Mouse (Mus musculus): Measurements from ENCODE around the gene Ccdc116. TPM values are rescaled to one million over a fixed set of nuclear protein-coding genes. Genes with fewer than 3 reads are reported as not detected.

Ccdc116 gene
- polyA plus RNA-seq, 1 experiment from 2014 or later, result 0.62 TPM

DNA sequence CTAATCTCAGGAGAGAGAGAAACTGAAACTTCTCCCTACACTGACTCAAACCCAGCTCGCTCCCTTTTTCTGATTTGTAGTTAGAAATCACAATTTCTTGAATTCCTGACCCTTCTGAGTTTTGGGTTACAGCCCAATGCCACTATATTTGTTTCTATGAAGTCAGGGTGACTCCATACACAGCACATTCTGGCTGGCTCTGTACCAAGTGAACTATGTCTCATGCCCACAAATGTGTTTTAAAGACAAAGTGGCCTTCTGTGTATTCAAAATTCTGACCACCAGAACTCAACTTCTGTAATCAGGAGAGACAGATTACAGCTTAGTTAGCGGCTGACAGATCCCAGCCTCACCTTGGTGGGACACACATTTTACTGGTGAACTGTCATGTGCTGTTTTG is 7.3 kb upstream of the Ccdc116 start:
- Histone ChIP-seq H3K27ac (no peak overlapping the region), H3K9me3 (replicated peaks) (no peaks in the 10 kb centered on the region), H3K4me3 (replicated peaks) (no peak overlapping the region), H3K4me1 (replicated peaks) (no peaks in the 10 kb centered on the region), H3K4me2 (no peak overlapping the region), H3K9ac (no peak overlapping the region), H3K27me3 (no peaks in the 10 kb centered on the region), H3K36me3 (peaks cover 79% of the 10 kb centered on the region)
- 80% methylated on average over 2 of the region's 2 CpGs for WGBS (ENCODE audit: insufficient replicate concordance)
- ATAC-seq (ENCODE audit: low read depth) (no peak), DNase-seq (no peak)

DNA sequence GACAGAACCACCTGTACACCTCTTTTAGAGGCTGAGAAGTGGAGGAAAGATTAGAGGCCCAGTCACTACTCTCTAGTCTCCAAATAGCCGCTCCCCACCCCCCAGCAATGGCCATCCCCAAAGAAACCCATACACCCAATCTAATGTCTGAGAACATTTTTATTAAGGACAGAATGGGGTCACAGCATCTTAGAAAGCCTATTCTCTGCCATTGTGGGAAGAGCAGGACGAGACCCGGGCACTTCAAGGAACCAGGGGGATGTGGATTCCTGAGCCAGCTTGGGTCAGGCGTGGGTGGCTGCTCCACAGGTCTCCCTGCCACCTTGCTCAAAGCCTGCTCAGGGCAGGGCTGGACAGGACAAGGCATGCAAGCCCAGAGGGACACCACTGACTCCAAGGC is 4.8 kb upstream of the Ccdc116 start:
- H3K4me3 ChIP-seq (replicated peaks), result no peak overlapping the region
- H3K36me3 ChIP-seq, result peaks cover 55% of the 10 kb centered on the region
- no peak for ATAC-seq (ENCODE audit: low read depth)
- peaks cover 17% of the 10 kb centered on the region for H3K4me1 ChIP-seq (replicated peaks)
- no peak for DNase-seq
- no peaks in the 10 kb centered on the region for H3K9me3 ChIP-seq (replicated peaks)
- 88% methylated on average over 4 of the region's 4 CpGs for WGBS (ENCODE audit: insufficient replicate concordance)
- no peaks in the 10 kb centered on the region for H3K27me3 ChIP-seq
- no peak overlapping the region for H3K27ac ChIP-seq
- H3K9ac ChIP-seq, result no peak overlapping the region
- H3K4me2 ChIP-seq, result no peak overlapping the region

DNA sequence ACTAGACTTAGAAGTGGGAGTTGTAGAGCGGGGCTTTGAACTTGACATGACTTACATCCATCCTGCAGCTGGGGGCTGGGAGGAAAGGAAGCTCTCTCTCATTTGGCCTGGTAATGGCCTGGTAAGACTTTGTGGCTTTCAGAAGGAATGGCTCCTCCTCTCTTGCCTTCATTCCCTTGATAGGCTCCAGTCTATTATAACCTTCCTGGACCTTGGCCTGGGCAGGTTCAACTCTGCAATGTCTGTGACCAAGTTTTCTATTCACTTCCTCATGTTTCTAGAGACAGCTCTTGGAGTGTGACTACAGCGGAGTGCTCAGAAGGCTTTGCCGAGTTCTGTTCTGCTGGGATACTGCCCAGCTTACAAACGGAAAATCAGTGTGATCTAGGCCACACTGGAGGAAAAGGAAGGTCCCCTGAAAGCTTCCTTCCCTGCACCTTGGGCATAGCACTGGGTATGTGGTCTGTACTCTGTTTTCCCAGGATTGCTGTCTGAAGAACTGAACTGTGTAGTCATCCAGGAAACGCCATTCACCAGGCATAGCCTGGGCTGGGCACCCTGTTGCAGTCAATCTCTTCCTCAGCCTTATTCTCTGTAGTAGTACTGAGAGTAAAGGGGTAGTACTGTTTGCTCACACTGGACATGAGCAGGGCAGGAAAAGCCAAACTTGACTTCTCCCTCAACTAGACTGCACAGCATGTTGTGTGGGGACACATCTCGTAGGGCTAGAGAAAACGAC is 3.7 kb upstream of the Ccdc116 start:
- 73% methylated on average over 7 of the region's 7 CpGs for WGBS (ENCODE audit: insufficient replicate concordance)

DNA sequence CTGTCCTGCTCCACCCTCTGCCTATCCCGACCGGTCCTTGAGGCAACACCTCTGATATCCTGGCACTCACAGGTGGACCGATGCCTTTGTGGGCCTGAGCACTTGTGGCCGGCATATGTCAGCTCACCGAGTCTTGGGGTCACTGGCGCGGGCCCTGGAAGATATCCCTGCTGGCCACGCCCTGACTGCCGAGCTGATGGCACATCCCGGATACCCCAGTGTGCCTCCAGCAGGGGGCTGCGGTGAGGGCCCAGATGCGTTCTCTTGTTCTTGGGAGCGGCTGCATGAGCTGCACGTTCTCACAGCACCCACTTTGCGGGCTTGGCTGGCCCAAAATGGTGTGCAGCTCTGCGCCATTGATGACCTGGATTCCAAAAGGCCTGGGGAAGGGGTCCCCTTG is 1.1 kb upstream of the Ccdc116 start:
- peak overlapping the region; percentile 45; the same call in 1 of the 2 replicates for H3K27ac ChIP-seq
- ATAC-seq (ENCODE audit: low read depth), result peak; percentile 62
- 8% methylated on average over 16 of the region's 16 CpGs for WGBS (ENCODE audit: insufficient replicate concordance)

More for the DNA sequence above, 3.7 kb upstream of the Ccdc116 start:
- Histone ChIP-seq H3K4me1 (replicated peaks) (peaks cover 20% of the 10 kb centered on the region), H3K9me3 (replicated peaks) (no peaks in the 10 kb centered on the region), H3K27me3 (no peaks in the 10 kb centered on the region), H3K27ac (no peak overlapping the region), H3K4me3 (replicated peaks) (no peak overlapping the region), H3K36me3 (peaks cover 43% of the 10 kb centered on the region), H3K4me2 (no peak overlapping the region), H3K9ac (no peak overlapping the region)
- DNase-seq (no peak), ATAC-seq (ENCODE audit: low read depth) (no peak)

DNA sequence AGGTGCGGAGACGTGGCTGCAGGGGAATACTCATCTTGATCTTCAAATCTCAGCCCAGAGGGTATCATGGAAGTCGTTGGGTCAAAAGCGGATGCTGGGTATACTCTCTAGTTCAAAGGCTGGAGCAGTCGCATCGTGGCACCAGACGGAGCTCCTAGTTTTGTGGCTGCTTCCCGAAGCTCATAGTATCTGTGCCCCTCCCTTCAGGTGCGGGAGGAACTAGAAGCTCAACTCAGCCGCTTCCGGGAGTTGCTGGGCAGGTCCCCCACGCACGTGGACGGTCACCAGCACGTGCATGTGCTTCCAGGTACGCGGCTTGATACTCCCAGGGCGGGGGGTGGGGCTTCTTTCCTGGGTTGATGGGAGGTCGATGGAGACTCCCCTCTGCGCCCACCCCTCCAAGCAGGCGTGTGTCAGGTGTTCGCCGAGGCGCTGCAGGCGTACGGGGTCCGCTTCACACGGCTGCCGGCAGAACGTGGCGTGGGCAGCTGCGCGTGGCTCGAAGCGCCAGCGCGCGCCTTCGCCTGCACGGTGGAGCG is 431 bp upstream of the Ccdc116 start:
- H3K9me3 ChIP-seq (replicated peaks), result no peaks in the 10 kb centered on the region
- no peaks in the 10 kb centered on the region for H3K27me3 ChIP-seq
- peak overlapping the region; percentile 18; the same call in 1 of the 2 replicates for H3K27ac ChIP-seq
- peaks cover 13% of the 10 kb centered on the region; the same call in 1 of the 2 replicates for H3K36me3 ChIP-seq
- WGBS (ENCODE audit: insufficient replicate concordance), result under 1% methylated on average over 41 of the region's 41 CpGs
- H3K4me1 ChIP-seq (replicated peaks), result peaks cover 20% of the 10 kb centered on the region
- ATAC-seq (ENCODE audit: low read depth) (peak; percentile 17), DNase-seq (peak; percentile 9)
- peak overlapping the region; percentile 78 for H3K9ac ChIP-seq
- H3K4me2 ChIP-seq, result peak overlapping the region; percentile 98
- H3K4me3 ChIP-seq (replicated peaks), result peak overlapping the region; percentile 70

More for the DNA sequence above, 1.1 kb upstream of the Ccdc116 start:
- Histone ChIP-seq H3K9me3 (replicated peaks) (no peaks in the 10 kb centered on the region), H3K4me1 (replicated peaks) (peaks cover 20% of the 10 kb centered on the region), H3K4me2 (peak overlapping the region; percentile 98), H3K4me3 (replicated peaks) (peak overlapping the region; percentile 70), H3K27me3 (no peaks in the 10 kb centered on the region), H3K9ac (peak overlapping the region; percentile 78), H3K36me3 (peaks cover 19% of the 10 kb centered on the region)
- DNase-seq, result peak; percentile 58

DNA sequence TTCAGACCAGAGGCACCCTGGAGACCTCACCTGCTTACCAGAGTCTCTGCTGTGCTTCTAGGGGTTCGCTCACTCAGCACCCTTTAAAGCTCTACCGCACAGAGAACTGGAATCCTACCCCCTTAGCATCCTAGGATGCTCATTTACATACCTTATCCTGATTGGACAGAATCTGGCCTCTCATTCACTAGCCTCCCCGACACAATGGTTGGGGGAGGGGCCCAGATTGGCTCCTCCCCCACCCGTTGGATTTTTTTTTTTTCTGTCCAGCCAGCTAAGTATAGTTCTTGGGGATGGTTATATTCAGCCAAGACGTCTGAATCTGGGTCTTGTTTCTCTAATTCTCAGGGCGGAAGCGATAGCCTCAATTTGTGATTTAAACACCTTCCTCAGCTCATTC is 2.7 kb downstream of the Ccdc116 start, which contains the start of gene Ydjc:
Ydjc (plus strand) TSS at position 283 of the 400 bp plus-strand sequence.
- no peak within 1 kb of the TSS for H3K4me2 ChIP-seq
- peaks cover 26% of the 10 kb centered on the region for H3K4me1 ChIP-seq (replicated peaks)
- H3K27ac ChIP-seq, result no peak within 1 kb of the TSS
- H3K4me3 ChIP-seq (replicated peaks), result no peak within 1 kb of the TSS
- WGBS (ENCODE audit: insufficient replicate concordance), result 28% methylated on average over 7 of the region's 7 CpGs
- H3K9me3 ChIP-seq (replicated peaks), result no peaks in the 10 kb centered on the region
- ATAC-seq (ENCODE audit: low read depth), result 0 out of 2 replicates have a peak, but pooled peaks have one; percentile 22
- no peaks in the 10 kb centered on the region for H3K36me3 ChIP-seq
- H3K9ac ChIP-seq, result no peak within 1 kb of the TSS
- no peak for DNase-seq
- no peaks in the 10 kb centered on the region for H3K27me3 ChIP-seq

DNA sequence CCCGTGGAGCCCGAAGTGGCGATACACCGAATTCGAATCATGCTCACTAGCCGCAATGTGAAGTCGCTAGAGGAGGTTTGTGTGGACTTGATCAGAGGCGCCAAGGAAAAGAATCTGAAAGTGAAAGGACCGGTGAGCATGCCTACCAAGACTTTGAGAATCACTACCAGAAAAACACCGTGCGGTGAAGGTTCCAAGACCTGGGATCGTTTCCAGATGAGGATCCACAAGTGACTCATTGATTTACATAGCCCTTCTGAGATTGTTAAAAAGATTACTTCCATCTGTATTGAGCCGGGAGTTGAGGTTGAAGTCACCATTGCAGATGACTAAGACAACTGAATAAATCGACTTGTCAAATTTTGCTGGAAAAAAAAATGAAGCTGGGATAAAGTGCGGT is 9.7 kb downstream of the Ccdc116 start:
- Histone ChIP-seq H3K27ac (no peak overlapping the region), H3K36me3 (no peaks in the 10 kb centered on the region), H3K4me1 (replicated peaks) (peaks cover 14% of the 10 kb centered on the region), H3K27me3 (peaks cover 4% of the 10 kb centered on the region; the same call in 1 of the 2 replicates), H3K9me3 (replicated peaks) (no peaks in the 10 kb centered on the region), H3K4me3 (replicated peaks) (no peak overlapping the region), H3K4me2 (no peak overlapping the region), H3K9ac (no peak overlapping the region)
- no peak for DNase-seq
- no peak for ATAC-seq (ENCODE audit: low read depth)
- 71% methylated on average over 15 of the region's 15 CpGs for WGBS (ENCODE audit: insufficient replicate concordance)

DNA sequence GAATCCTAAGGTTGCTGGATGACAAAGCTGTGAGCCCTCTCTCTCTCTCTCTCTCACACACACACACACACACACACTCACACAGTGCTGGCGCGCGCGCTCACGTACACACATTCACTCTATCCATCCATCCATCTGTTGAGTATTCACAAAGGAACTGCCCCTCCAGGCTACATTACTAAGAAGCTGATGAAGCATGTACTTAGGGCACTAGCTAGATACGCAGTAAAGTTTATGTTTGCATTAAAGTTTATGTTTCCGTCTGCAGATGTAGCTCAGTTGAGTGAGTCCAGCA is 14.2 kb downstream of the Ccdc116 start:
- ATAC-seq (ENCODE audit: low read depth) (no peak), DNase-seq (no peak)
- peak overlapping the region; percentile 75 for H3K9ac ChIP-seq
- peaks cover 25% of the 10 kb centered on the region for H3K4me1 ChIP-seq (replicated peaks)
- H3K4me3 ChIP-seq (replicated peaks), result peak overlapping the region; percentile 86
- 0 out of 2 replicates have a peak, but pooled peaks cover 4% of the 10 kb centered on the region for H3K27me3 ChIP-seq
- H3K36me3 ChIP-seq, result no peaks in the 10 kb centered on the region
- H3K9me3 ChIP-seq (replicated peaks), result no peaks in the 10 kb centered on the region
- WGBS (ENCODE audit: insufficient replicate concordance), result 55% methylated on average over 7 of the region's 7 CpGs
- peak overlapping the region; percentile 94 for H3K4me2 ChIP-seq
- H3K27ac ChIP-seq, result peak overlapping the region; percentile 58; the same call in 1 of the 2 replicates

DNA sequence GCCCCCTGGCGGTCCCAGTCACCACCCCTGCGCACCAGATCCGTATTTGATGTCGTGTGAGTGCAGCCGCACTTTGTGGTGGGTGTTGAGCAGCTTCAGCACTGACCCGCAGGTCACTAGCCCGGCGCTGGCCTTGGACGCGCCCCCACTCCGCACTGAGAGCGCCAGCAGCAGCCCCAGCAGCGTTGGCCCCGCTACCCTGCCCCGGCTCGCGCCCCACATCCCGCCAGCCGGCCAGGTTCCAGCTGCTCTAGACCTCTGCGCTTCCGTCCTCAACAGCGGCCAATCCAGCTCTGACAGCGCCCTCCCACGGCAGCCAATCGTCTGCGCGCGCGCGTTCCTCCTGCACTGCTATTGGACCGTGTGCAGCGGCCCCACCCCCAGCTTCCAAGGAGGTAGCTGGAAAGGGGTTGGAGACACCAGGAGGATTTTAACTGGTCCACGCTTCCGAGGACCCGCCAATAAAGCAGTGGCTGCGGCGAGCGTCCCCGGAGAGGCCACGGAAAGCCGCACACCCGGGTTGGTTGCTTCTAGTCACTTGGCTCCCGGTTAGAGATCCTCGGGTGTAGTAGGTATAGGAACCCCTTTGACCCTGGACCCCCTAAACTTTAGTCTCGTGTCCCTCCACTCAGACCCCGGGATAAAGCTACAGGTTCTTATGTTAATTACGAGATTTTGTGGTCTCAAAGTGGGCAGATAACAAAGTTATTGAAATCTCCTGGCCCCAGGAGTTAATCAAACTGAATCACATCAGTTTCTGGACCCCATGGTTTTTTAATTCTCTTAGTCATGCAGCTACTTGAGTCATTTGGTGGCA is 14.7 kb downstream of the Ccdc116 start, which contains the start of gene Sdf2l1:
Sdf2l1 (minus strand) TSS at position 295 of the 817 bp plus-strand sequence.
- H3K4me1 ChIP-seq (replicated peaks), result peaks cover 25% of the 10 kb centered on the region
- H3K27ac ChIP-seq, result peak within 1 kb of the TSS; percentile 75
- ATAC-seq (ENCODE audit: low read depth) (peak; percentile 96), DNase-seq (peak; percentile 98)
- peak within 1 kb of the TSS; percentile 84 for H3K9ac ChIP-seq
- H3K4me2 ChIP-seq, result peak within 1 kb of the TSS; percentile 94
- no peaks in the 10 kb centered on the region for H3K36me3 ChIP-seq
- WGBS (ENCODE audit: insufficient replicate concordance), result under 1% methylated on average over 47 of the region's 47 CpGs
- H3K27me3 ChIP-seq, result 0 out of 2 replicates have a peak, but pooled peaks cover 4% of the 10 kb centered on the region
- H3K9me3 ChIP-seq (replicated peaks), result no peaks in the 10 kb centered on the region
- peak within 1 kb of the TSS; percentile 86 for H3K4me3 ChIP-seq (replicated peaks)

DNA sequence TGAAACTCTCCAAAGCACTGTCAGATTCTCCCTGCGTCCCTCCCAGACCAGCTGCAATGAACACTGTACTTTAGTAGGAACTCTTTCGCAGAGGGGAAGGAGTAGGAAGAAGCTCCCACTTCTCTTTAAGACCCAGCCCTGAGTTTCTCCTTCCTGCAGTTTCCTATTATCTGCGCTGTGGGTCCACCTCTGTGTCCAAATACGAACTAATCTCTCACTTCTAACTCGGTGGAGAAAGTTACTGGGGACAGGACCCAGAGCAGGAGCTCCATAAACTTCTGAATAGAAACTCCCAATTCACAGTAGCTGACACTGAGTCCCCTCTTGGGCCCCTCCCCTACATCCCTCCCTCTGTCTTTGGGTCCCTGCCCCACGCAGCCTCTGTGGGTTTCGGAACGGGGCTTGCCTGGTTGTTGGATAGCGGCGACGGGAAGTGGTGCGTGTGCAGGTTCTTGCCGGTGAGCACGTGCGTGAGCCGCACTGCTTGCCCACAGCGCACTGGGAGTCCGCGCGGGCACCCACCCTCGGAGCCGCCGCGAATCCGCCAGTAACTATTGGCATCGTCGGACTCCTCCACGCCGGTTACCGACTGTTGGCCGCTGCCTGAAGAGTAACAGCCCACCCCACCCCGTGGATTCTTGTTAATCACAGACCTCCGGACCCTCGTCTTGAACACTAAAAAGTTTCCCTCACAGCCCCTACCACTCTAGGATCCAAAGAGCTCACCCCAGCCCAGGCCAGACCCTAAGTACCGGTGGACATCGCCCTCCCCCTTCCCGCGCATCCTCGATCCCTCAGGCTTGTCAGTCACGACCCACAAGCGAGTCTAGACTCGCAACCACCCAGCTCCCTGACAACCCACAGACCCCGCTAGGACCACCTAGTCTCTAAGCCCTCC is 15.6 kb downstream of the Ccdc116 start:
- H3K9ac ChIP-seq, result peak overlapping the region; percentile 84
- peaks cover 25% of the 10 kb centered on the region for H3K4me1 ChIP-seq (replicated peaks)
- H3K27ac ChIP-seq, result peak overlapping the region; percentile 75
- no peak for ATAC-seq (ENCODE audit: low read depth)
- WGBS (ENCODE audit: insufficient replicate concordance), result 2% methylated on average over 43 of the region's 43 CpGs
- H3K9me3 ChIP-seq (replicated peaks), result no peaks in the 10 kb centered on the region
- peak overlapping the region; percentile 94 for H3K4me2 ChIP-seq
- H3K27me3 ChIP-seq, result 0 out of 2 replicates have a peak, but pooled peaks cover 4% of the 10 kb centered on the region
- H3K36me3 ChIP-seq, result no peaks in the 10 kb centered on the region
- DNase-seq, result peak; percentile 29
- peak overlapping the region; percentile 86 for H3K4me3 ChIP-seq (replicated peaks)
